Mouse (Mus musculus) cerebellum, postnatal 4 days (tissue): Measurements from ENCODE around the gene Cers1.

Experiments used
- DNase-seq, 2 experiments: peaks; one replicate each; pipeline ENCODE4 v3.0.0; 2022; ENCODE audit warnings: low spot score in 2 of 2, mixed read lengths in 1 of 2

Cers1 gene

DNA sequence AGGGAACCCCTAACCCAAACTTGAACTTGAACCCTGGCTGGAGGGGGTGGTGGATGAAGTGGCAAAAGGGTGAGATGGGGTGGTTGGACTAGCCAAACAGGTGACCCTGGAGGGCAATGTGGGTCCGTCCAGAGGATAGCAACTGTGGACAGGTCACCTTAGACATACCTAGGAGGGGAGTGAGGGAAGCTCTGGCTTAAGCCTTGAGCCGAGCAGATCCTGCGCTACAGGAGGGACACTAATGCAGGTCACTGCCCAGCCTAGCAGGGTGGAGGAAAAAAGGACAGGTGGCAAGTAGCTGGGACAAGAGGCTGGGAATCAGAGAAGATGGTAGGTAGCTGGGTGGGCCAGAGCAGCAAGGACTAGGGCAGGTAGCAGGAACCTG is 36.4 kb downstream of the Cers1 start:
- DNase-seq, result no peak

GRCm38 (mm10) chr8:70352657-70353151 is 37.1 kb downstream of the Cers1 start:
- no peak for DNase-seq

- DNase-seq, result peak; percentile 99 to 100
Measured at GRCm38 (mm10) chr8:70353194-70353817, 37.7 kb downstream of the Cers1 start, which contains the start of gene Upf1. TSS of gene Upf1 (minus strand) at chr8:70353278.

- DNase-seq, result no peak
Measured at GRCm38 (mm10) chr8:70354004-70354403, 38.4 kb downstream of the Cers1 start.

DNA sequence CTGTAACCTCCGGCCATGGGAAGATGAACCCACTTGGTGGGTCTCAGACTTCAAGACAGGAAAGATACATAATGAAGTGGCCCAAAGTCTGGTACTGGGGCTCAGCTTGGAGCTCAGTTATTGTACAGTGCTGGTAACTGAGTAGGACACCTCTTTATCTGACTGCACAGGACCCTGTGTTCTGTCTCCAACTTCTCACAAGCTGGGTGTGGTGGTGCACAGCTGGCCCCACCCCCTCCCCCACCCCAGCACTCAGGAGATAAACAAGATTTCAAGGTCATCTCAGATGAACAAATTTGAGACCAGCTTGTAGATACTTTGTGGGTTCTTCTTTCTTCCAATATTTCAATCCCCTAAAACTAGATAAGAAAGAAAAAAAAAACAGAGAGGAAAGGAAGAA is 40.5 kb downstream of the Cers1 start:
- DNase-seq, result no peak

DNA sequence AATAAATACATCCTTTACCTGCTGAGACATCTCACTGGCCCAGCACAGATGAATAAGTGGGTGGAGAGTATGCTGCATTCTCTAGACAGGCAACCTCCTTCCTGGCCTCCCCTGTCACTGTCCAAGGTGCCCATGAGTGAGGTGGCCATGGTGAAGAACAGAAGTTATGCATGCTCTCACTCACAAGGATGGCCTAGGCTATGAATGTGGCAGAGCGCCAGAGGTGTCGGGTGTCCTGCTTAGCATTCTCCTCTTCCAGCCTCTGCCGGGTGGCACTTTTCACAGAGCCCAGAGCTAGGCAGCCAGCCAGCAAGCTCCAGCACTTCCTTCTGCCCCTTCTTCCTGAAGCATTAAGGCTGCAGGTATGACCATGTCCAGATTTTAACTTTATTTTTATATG is 43.8 kb downstream of the Cers1 start:
- no peak for DNase-seq

- DNase-seq, result no peak
Measured at GRCm38 (mm10) chr8:70360769-70361168, 45.2 kb downstream of the Cers1 start.

DNA sequence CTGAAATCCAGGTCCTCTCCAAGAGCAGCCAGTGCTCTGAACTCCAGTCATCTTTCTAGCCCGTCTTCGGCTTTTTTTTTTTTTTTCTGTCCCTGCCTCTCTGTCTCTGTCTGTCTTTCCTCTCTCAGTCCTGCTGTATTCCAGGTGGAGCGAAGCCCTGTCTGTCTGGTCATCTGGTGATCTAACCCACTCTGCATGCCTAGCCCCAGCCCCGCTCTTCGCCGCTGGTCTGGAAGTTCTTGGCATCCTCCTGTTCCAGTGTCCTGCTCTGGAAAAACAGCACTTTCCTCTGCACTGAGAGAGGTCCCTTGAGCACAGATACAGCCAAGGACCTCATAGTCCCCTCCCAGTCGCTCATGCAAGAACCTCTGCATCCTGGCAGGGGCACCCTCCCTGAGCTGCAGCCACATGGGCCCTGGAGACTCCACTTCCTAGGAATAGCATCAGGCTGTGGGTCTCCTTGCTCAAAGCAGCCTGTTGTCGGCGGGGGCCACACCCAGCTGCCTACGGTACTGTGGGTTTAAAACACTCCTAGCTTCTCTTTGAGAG is 46.0 kb downstream of the Cers1 start:
- no peak for DNase-seq

DNA sequence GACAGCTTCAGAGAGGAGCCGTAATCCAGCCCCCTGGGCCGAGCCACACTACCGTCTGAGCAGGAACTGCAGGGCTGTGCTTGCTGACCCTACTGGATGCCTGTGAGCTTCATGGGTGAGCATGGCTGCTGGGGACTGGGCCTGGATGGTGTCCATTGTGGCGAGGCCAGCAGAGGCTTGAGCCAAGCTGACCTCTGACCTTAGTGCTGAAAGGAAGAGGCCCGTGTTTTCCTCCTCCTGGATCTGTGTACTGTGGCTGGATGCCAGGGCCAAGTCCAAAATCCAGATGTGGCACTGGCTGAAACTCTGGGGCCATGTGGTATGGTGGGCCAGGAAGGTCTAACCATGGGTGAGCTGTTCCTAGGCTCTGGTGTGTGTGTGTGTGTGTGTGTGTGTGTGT is 48.5 kb downstream of the Cers1 start:
- no peak for DNase-seq

GRCm38 (mm10) chr8:70366588-70366987 is 51.0 kb downstream of the Cers1 start:
- DNase-seq, result no peak

GRCm38 (mm10) chr8:70370476-70370875 is 54.9 kb downstream of the Cers1 start:
- no peak for DNase-seq

DNA sequence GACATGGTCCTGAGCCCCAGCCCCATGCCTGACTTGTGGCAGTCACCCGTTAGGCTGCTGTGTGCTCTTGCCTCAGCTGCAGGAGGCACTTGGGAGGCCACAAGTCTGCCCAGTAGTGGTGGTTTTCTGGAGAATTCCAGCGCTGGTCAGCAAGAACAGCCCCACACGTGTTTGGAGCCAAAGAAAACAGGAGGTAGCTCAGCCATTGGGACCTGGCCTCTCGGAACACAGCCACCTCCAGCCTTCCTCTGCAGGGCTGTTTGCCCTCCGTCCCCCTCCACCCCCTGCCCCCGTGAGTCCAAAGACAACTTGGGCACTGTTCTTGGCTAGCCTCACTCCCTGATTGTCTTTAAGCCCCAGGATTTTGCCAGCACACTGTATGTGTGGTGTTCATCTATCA is 56.4 kb downstream of the Cers1 start:
- DNase-seq, result no peak

DNA sequence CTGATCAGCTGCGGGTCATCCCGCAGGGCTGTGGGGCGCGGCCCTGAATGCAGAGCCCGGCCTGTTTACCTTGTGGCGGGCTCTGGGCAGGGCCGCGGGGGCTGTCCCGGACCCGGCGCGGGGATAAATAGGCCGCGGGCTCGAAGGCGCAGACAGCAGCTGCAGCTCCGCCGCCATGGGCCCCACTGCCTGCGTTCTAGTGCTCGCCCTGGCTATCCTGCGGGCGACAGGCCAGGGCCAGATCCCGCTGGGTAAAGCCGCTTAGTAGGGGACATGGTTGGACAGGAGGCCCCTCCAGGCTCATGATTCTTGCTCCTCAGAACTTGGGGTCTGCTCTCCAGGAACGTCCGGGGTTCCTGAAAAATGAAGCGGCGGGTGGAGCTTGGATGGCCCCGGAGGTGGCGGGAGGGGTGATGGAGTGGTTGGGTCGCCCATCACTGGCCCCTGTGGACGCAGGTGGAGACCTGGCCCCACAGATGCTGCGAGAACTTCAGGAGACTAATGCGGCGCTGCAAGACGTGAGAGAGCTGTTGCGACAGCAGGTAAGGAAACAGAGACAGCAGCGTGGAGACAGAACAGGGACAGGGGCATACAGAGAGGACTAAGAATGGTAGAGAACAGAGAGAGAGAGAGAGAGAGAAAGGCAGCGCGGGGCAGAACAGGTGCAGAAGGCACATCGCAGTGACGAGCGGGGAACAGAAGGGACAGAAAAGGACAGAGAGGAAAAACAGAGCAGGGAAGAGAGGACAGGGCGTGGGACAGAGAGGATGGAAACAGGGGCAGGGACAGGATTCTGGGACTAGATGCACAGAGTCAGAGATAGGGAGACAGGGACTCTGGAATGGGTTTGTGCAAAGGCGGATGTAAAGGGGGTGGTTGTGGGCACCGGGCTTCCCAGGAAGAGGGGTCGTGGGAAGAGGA is 58.1 kb downstream of the Cers1 start, which contains the start of gene Comp:
Gene Comp (plus strand): TSS at position 162 of the 921 bp plus-strand sequence.
- no peak for DNase-seq

- DNase-seq, result peak in 1 of 2 experiments; percentile 41
Measured at GRCm38 (mm10) chr8:70374318-70374927, 58.8 kb downstream of the Cers1 start.

GRCm38 (mm10) chr8:70375212-70375859 is 59.8 kb downstream of the Cers1 start:
- DNase-seq, result no peak

- no peak for DNase-seq
Measured at GRCm38 (mm10) chr8:70376275-70376741, 60.7 kb downstream of the Cers1 start.

- DNase-seq, result no peak
Measured at GRCm38 (mm10) chr8:70377049-70377448, 61.5 kb downstream of the Cers1 start.

GRCm38 (mm10) chr8:70380069-70380468 is 64.5 kb downstream of the Cers1 start:
- no peak for DNase-seq
